Mouse (Mus musculus) thymus, adult 18-20 months (tissue): ENCODE results near the gene Vcp.
"Not testable (repeated sequence)": the region's sequence is repeated elsewhere in the genome, so short reads cannot be mapped to it uniquely, and the experiment has no call there.

Experiments
- DNase-seq, 2 experiments: peaks; one replicate each; pipeline ENCODE4 v3.0.0; 2022; ENCODE audit warnings: mixed read lengths in 2 of 2

Vcp gene

DNA sequence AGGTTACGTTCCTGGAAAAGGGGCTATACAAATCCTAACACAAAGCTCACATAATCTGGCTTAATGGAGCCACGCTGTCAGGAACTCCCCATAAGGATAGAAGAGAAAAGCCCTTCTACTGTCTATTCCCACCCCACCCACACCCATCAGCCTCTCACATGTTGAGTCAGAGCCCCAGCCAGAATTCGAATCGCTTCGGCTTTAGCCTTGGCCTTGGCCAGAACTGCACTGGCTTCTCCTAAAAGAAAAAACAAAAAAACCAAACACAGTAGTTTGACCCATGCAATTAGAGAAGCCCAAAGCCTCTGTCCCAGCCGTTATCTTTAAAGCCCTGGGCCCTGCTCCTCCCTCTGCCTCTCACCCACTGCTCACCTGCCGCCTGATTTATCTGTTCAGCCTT lies 28.8 kb upstream of the Vcp start:
- no peak for DNase-seq

DNA sequence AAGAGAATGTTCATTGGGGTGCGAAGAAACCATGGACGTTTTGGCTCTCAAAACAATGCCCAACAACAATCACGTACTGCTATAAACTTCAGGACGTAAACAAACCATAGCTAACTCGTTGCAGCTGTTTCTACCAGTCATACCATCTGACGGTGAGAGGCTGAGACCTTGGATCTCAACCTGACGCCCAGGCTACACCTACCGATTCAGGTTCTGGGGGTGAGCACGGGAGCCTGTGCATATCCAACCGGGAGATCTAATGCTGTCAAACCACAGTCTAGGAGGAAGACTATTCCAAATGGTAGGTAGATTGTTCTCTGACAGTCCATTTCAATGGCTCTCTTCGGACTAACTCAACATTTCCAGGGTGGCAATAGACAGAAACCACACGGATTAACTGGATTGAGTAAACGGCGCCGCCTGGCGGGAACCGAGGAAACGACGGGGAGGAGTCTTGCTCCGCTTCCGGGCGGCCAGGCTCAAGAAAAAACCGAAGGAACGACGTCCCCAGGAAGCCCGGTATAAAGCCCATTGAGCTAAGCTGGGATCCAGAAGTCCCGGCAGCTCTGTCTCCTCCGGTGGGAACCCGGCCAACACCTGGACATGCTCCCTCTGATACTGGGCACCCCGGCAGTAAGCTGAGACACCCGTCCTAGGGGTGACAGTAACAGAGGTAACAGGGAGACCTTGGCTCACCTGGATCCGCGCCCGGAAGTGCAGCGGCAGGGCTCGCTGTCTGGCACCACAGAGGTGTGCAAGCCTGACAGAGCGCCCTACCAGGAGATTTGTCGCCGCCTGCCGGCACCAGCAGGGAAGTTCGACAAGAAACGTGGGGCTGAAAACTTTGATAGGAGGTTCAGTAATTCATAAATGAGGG lies 25.0 kb upstream of the Vcp start, which contains the start of gene Pigo:
Pigo (minus strand) TSS at position 736 of the 877 bp plus-strand sequence.
- DNase-seq = peak; percentile 82 to 86

GRCm38 (mm10) chr4:43024673-43025072 lies 24.4 kb upstream of the Vcp start:
- no peak for DNase-seq

GRCm38 (mm10) chr4:43021341-43021740 lies 21.0 kb upstream of the Vcp start:
- DNase-seq = no peak

GRCm38 (mm10) chr4:43020876-43021275 lies 20.6 kb upstream of the Vcp start:
- DNase-seq = no peak

DNA sequence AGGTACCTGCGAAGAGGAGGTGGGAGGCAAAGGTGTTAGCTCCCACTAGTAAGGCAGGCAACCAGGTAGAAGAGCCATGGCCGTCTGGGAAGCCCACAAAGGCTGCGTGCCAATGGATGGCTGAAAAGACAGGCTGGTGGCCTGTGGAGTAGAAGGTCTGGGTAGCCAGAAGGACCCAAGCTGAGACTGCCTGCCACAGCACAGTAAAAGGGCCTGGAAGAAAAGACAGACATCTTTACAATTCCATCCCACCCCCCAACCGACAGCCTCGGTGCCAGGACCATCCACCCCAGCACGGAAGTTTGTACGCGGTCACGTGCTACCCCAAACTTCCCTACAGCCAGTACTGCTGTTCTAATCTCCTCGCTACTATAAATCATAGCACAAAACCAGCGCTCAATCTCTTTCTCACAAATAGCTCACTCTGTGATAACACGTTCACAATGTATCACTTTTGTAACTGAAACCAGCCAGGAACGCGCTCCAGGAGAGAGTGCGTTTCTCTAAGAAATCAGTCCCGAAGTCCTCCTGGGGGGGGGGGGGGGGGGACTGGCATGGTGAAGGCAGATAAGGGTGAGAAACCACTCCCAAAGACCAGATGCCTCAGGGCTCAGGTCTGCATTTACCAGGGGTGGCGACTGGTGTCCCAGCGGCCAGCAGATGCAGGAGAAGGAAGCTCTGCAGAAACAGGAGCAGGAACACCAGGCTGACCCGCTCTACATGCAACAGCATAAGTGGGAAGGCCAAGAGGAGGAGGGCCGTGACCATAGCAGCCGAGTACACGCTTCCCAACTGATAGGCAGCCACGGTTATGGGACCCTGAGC lies 19.5 kb upstream of the Vcp start:
- DNase-seq = no peak

DNA sequence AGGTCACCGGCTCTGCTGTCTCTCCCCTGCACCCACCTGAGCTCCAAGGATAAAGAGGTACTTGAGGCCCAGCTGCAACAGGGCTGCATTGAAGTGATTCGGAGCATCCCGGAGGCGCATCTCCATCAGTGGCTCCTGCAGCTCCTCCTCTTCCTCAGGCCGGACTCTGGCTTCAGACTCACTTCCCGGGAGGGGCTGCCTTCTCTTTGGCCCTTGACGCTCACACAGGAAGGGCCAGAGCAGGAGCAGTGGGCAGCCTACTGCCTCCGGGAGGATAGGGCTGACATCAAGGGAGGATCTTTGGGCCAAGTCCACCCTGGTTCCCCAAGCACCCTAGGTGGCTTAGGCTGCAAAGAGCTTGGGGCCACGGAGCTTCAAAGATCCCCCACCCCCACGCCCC lies 18.9 kb upstream of the Vcp start:
- DNase-seq = no peak

DNA sequence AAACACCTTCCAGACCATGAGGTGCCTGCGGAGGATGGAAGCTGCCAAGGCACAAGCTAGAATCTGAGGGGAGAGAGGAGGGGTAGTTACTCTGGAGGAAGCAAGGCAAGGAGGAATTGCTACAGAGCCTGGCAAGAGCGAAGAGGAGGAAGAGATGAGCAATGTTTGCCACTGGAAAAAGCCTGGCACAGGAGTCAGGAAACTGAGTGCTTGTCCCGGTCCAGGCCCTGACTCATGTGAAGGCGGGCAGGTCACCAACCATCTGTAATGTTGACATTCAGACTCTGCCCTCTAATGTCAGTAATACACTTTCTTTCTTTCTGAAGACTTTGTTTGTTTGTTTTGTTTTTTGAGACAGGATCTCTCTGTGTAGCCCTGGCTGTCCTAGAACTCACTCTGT lies 17.8 kb upstream of the Vcp start:
- no peak for DNase-seq

DNA sequence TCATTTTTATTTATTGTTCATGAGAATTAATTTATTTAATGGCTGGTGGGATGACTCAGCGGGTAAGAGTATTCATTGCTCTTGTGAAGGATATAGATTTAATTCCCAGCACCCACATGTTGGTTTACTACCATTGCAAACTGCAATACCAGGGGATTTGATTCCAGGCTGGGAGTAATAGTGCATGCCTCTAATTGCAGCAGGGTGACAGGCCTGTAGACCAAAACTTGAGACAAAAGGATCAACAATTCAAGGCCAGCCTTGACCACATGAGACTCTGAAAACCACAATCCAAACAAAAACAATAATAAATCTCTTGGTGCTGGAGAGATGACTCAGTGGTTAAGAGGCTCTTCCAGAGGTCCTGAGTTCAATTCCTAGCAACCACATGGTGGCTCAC lies 11.8 kb upstream of the Vcp start:
- no peak for DNase-seq

GRCm38 (mm10) chr4:43010161-43011038 lies 10.1 kb upstream of the Vcp start, which contains the start of gene Fancg:
Gene Fancg, minus strand, starts transcription at chr4:43010506.
- peak; percentile 79 to 84 for DNase-seq

GRCm38 (mm10) chr4:43005765-43006164 lies 5.5 kb upstream of the Vcp start:
- no peak for DNase-seq

GRCm38 (mm10) chr4:43004951-43005350 lies 4.6 kb upstream of the Vcp start:
- DNase-seq = no peak

DNA sequence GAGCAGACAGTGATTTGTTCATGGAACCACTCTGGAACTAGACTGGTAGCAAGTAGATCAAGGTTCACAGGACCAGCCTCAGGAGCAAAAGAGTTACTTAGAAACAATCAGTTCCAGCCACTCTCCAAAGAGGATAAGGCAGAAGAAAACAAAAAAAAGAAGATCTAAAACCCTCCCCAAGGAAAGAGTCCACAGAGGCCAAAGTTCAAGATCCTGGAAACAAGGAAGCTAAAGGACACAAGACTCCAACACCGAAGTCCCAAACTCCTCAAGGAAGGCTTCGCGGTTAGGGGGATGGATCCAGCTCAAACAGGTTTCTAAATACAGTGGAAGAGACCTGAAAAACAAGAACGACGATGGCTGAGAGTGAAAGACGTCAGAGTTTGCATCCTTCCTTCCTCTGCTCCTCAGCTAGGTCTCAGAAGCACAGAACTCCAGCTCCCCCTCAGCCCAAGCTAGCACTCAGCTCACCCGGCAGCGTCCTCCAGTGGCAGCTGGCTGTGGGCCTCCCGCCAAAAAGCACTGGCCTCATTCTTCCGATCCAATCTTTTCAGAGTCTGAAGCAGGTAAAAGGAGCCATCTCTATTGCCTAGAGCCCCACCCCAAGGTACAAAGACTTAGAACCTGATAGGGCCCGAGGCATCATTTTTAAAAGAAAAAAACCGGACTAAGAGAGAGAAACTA lies 2.6 kb upstream of the Vcp start:
- no peak for DNase-seq

GRCm38 (mm10) chr4:43001272-43001671 lies 965 bp upstream of the Vcp start:
- DNase-seq = no peak

GRCm38 (mm10) chr4:42999451-43000140 lies 711 bp downstream of the Vcp start:
- peak; percentile 61 to 66 for DNase-seq

DNA sequence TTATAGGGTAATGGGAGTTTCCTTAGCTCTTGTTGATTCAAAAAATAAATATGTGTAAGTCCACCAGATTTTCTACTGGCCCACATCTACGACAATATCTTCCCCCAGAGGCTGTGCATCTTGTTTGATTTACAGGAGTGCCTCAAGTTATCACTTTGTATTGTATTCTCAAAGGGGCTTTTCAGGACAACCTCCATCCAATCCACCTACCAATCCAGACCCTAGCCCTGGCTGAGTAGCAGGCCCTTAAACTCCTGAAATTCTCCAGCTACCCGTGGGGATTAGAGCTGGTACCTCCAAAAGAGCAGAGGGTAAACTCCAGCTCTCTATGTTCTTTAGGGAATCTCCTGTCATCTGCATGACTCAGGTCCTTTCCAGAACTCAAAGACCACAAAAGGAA lies 2.3 kb downstream of the Vcp start:
- DNase-seq = no peak

GRCm38 (mm10) chr4:42988296-42988695 lies 12.0 kb downstream of the Vcp start:
- no peak for DNase-seq

DNA sequence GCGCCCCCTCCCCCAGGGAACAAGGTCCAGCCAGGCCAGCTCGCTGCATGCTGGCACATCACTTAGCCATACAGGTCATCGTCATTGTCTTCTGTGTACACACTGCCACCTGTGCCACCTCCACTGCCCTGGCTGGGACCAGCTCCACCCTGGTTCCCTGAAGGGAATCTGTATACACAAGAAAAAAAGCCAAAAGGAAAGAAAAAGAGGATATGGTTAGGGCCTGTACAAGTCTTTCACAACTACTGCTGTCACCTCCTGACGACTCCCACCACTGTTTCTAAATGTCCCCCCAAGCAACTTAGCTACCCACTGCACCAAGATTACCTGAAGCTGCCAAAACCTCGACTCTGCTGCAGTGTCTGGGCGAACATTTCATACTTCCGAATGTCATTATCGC lies 19.8 kb downstream of the Vcp start:
- DNase-seq = not testable (repeated sequence)

DNA sequence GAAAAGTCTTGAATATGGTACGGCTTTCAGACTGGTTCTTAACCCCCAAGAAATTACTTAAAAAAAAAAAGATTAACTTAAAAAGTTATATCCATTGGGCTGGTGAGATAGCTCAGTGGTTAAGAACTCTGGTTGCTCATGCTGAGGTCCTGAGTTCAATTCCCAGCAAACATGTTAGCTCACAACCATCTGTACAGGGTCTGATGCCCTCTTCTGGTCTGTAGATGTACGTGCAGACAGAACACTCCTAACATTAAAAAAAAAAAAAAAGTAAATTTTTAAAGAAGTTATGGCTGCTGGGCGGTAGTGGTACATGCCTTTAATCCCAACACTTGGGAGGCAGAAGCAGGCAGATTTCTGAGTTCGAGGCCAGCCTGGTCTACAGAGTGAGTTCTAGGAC lies 22.2 kb downstream of the Vcp start:
- DNase-seq = no peak

DNA sequence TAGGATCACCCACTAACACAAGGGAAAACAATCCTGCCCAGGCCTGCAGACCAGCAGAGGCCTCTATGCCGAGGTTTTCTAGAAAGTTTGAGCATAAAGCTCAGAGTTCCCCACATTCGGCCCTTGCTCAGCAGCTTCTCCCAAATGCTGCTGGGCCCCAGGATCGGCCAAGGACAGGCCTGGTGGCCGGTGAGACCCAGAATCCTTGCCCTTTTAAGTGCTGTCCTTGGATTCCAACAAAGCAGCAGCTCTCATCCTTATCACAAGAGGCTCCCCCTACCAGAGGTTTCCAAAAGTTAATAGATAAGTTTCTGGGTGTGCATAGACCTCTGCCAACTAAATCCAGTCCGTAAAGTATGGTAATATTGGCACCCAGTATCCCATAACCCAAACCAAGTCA lies 26.4 kb downstream of the Vcp start:
- DNase-seq = no peak

GRCm38 (mm10) chr4:42972952-42973351 lies 27.4 kb downstream of the Vcp start:
- no peak for DNase-seq

- no peak for DNase-seq
Measured at GRCm38 (mm10) chr4:42969304-42969703, 31.0 kb downstream of the Vcp start, which contains the start of gene 1700022I11Rik. Gene 1700022I11Rik, plus strand, starts transcription at chr4:42969604.
